Mouse (Mus musculus): ENCODE results near the gene Senp3. TPM values are rescaled to one million over a fixed set of nuclear protein-coding genes. Genes with fewer than 3 reads are reported as not detected.
A peak's percentile ranks its signal among the peaks of the same experiment; 100 is the strongest.
"Not testable (repeated sequence)": the region's sequence is repeated elsewhere in the genome, so short reads cannot be mapped to it uniquely, and the experiment has no call there.

Gene Senp3
- polyA plus RNA-seq, 1 experiment, result 24.6 TPM

- H3K4me1 ChIP-seq (ENCODE audit: control insufficient read depth, insufficient read depth, insufficient read length, low read length), result peaks cover 10% of the 10 kb centered on the region
- H3K27ac ChIP-seq (ENCODE audit: insufficient read depth, low read depth, low read length), result no peak overlapping the region
- no peaks in the 10 kb centered on the region for H3K36me3 ChIP-seq (ENCODE audit: control insufficient read depth, insufficient read depth, low read length)
- WGBS, result 17% methylated on average over 2 of the region's 2 CpGs
- no peaks in the 10 kb centered on the region for H3K27me3 ChIP-seq (ENCODE audit: control insufficient read depth, insufficient read depth, low read length)
- H3K4me3 ChIP-seq (ENCODE audit: low read depth, low read length), result no peak overlapping the region
- TF ChIP-seq CTCF (IDR thresholded peaks at IDR 0.05; ENCODE audit: extremely low read depth, insufficient read length, insufficient replicate concordance, low read depth, low read length) (no peak), POLR2A (IDR thresholded peaks at IDR 0.05; ENCODE audit: low read depth, low read length) (no peak)
Observed at GRCm38 (mm10) chr11:69704613-69705010, 22.7 kb upstream of the Senp3 start.

GRCm38 (mm10) chr11:69703814-69704612 lies 22.1 kb upstream of the Senp3 start:
- no peaks in the 10 kb centered on the region for H3K27me3 ChIP-seq (ENCODE audit: control insufficient read depth, insufficient read depth, low read length)
- no peak overlapping the region for H3K27ac ChIP-seq (ENCODE audit: insufficient read depth, low read depth, low read length)
- H3K4me1 ChIP-seq (ENCODE audit: control insufficient read depth, insufficient read depth, insufficient read length, low read length), result peaks cover 10% of the 10 kb centered on the region
- H3K36me3 ChIP-seq (ENCODE audit: control insufficient read depth, insufficient read depth, low read length), result no peaks in the 10 kb centered on the region
- WGBS, result 49% methylated on average over 8 of the region's 8 CpGs
- TF ChIP-seq CTCF (IDR thresholded peaks at IDR 0.05; ENCODE audit: extremely low read depth, insufficient read length, insufficient replicate concordance, low read depth, low read length) (no peak), POLR2A (IDR thresholded peaks at IDR 0.05; ENCODE audit: low read depth, low read length) (no peak)
- H3K4me3 ChIP-seq (ENCODE audit: low read depth, low read length), result no peak overlapping the region

DNA sequence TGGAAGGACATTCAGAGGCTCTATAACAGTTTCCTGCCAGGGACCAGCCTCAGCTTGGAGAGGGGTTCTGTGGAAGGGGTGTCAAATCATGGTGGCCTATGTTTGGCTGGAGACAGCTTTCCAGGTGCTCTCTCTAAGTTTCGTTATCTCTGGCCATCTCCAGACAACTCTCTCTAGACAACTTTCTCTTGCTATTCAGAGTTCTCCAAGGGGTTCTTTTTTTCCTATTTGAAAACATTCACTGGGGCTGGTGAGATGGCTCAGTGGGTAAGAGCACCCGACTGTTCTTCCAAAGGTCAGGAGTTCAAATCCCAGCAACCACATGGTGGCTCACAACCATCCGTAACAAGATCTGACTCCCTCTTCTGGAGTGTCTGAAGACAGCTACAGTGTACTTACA lies 21.5 kb upstream of the Senp3 start:
- H3K36me3 ChIP-seq (ENCODE audit: control insufficient read depth, insufficient read depth, low read length), result not testable (repeated sequence)
- WGBS, result 80% methylated on average over 3 of the region's 3 CpGs

DNA sequence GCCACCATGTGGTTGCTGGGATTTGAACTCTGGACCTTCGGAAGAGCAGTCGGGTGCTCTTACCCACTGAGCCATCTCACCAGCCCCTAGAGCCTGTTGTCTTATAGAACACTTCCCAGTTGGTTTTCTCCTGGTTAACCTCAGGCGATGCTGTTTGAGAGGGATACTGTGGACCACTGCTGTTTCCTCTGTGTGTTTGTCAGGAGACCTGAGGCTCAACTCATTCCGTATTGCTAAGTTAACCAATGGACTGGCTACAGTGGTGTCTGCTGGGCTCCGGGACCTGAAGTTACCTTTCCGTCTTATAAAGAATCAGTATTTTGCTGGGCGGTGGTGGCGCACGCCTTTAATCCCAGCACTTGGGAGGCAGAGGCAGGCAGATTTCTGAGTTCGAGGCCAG lies 21.0 kb upstream of the Senp3 start:
- H3K27ac ChIP-seq (ENCODE audit: insufficient read depth, low read depth, low read length); H3K4me3 ChIP-seq (ENCODE audit: low read depth, low read length); H3K36me3 ChIP-seq (ENCODE audit: control insufficient read depth, insufficient read depth, low read length); H3K27me3 ChIP-seq (ENCODE audit: control insufficient read depth, insufficient read depth, low read length): not testable (repeated sequence)
- 96% methylated on average over 10 of the region's 10 CpGs for WGBS
- H3K4me1 ChIP-seq (ENCODE audit: control insufficient read depth, insufficient read depth, insufficient read length, low read length), result peaks cover 13% of the 10 kb centered on the region

More for the DNA sequence above, 21.5 kb upstream of the Senp3 start:
- H3K27me3 ChIP-seq (ENCODE audit: control insufficient read depth, insufficient read depth, low read length); H3K27ac ChIP-seq (ENCODE audit: insufficient read depth, low read depth, low read length); H3K4me3 ChIP-seq (ENCODE audit: low read depth, low read length): not testable (repeated sequence)
- H3K4me1 ChIP-seq (ENCODE audit: control insufficient read depth, insufficient read depth, insufficient read length, low read length), result peaks cover 13% of the 10 kb centered on the region

GRCm38 (mm10) chr11:69699595-69699994 lies 17.7 kb upstream of the Senp3 start:
- peaks cover 13% of the 10 kb centered on the region for H3K4me1 ChIP-seq (ENCODE audit: control insufficient read depth, insufficient read depth, insufficient read length, low read length)
- TF ChIP-seq POLR2A (IDR thresholded peaks at IDR 0.05; ENCODE audit: low read depth, low read length) (no peak), CTCF (IDR thresholded peaks at IDR 0.05; ENCODE audit: extremely low read depth, insufficient read length, insufficient replicate concordance, low read depth, low read length) (no peak)
- H3K27ac ChIP-seq (ENCODE audit: insufficient read depth, low read depth, low read length), result no peak overlapping the region
- H3K36me3 ChIP-seq (ENCODE audit: control insufficient read depth, insufficient read depth, low read length), result no peaks in the 10 kb centered on the region
- H3K27me3 ChIP-seq (ENCODE audit: control insufficient read depth, insufficient read depth, low read length), result no peaks in the 10 kb centered on the region
- H3K4me3 ChIP-seq (ENCODE audit: low read depth, low read length), result no peak overlapping the region
- WGBS, result 19% methylated on average over 1 of the region's 1 CpGs

- Histone ChIP-seq H3K27ac (ENCODE audit: insufficient read depth, low read depth, low read length) (peak overlapping the region; percentile 47; the same call in 1 of the 2 replicates), H3K4me3 (ENCODE audit: low read depth, low read length) (no peak overlapping the region), H3K36me3 (ENCODE audit: control insufficient read depth, insufficient read depth, low read length) (no peaks in the 10 kb centered on the region), H3K4me1 (ENCODE audit: control insufficient read depth, insufficient read depth, insufficient read length, low read length) (peaks cover 9% of the 10 kb centered on the region), H3K27me3 (ENCODE audit: control insufficient read depth, insufficient read depth, low read length) (no peaks in the 10 kb centered on the region)
- TF ChIP-seq POLR2A (IDR thresholded peaks at IDR 0.05; ENCODE audit: low read depth, low read length) (no peak), CTCF (IDR thresholded peaks at IDR 0.05; ENCODE audit: extremely low read depth, insufficient read length, insufficient replicate concordance, low read depth, low read length) (peak; percentile 35; the same call in 1 of the 2 replicates)
- WGBS, result 73% methylated on average over 5 of the region's 5 CpGs
Observed at GRCm38 (mm10) chr11:69698574-69698973, 16.7 kb upstream of the Senp3 start.

DNA sequence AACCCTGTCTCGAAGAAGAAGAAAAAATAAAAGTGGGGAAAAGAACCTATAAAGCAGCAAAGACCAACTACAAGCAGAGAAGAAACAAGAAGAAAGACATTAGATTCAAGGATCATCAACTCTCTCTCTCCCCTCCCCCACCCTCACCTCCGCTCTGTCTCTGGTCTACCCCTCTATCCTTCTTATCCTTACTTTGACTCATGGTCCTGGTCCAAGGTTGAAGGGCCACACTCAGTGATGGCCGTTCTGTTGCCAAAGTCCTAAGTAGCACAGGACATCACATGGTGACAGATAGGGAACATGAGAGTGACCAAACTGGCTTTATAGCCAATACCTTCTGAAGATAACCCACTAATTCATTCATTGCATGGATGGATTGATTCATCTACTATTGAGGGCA lies 15.5 kb upstream of the Senp3 start:
- Histone ChIP-seq H3K4me1 (ENCODE audit: control insufficient read depth, insufficient read depth, insufficient read length, low read length) (peaks cover 13% of the 10 kb centered on the region), H3K27me3 (ENCODE audit: control insufficient read depth, insufficient read depth, low read length) (no peaks in the 10 kb centered on the region), H3K27ac (ENCODE audit: insufficient read depth, low read depth, low read length) (peak overlapping the region; percentile 66; the same call in 1 of the 2 replicates), H3K36me3 (ENCODE audit: control insufficient read depth, insufficient read depth, low read length) (no peaks in the 10 kb centered on the region), H3K4me3 (ENCODE audit: low read depth, low read length) (no peak overlapping the region)
- 73% methylated on average over 3 of the region's 3 CpGs for WGBS
- TF ChIP-seq POLR2A (IDR thresholded peaks at IDR 0.05; ENCODE audit: low read depth, low read length) (no peak), CTCF (IDR thresholded peaks at IDR 0.05; ENCODE audit: extremely low read depth, insufficient read length, insufficient replicate concordance, low read depth, low read length) (no peak)
